Mouse (Mus musculus) T-cell, adult 2 months (primary cell): ENCODE results near the gene Olfr799.

Experiments
- DNase-seq: peaks from one replicate; pipeline ENCODE4 v3.0.0; 2022; ENCODE audit warnings: low spot score

The Olfr799 gene

GRCm38 (mm10) chr10:129637184-129637583 lies at the start of gene Olfr799:
Gene Olfr799, plus strand, starts transcription at chr10:129637484.
- no peak for DNase-seq

DNA sequence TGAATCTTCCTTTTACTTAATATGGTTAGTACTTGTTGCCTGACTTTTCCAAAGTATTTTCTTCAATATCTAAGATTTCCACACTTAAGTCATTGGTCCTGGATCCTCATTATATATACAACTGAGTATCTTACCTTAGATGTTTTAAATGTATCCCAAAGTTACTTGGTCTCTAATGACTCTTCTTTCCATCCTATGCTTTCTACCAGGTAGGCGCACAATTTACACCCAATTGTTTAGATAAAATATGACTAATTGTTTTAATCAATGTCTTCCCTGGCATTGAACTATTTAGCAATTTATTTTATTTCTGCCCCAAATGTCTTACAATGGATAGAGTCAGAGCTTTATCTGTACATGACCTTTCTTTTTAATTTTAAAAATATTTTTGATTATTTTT lies 24.8 kb upstream of the Olfr799 start, which contains the start of gene Olfr796:
TSS of gene Olfr796 (minus strand) at position 101 of the 400 bp plus-strand sequence.
- no peak for DNase-seq

GRCm38 (mm10) chr10:129621724-129622123 lies 15.6 kb upstream of the Olfr799 start:
- DNase-seq, result no peak

DNA sequence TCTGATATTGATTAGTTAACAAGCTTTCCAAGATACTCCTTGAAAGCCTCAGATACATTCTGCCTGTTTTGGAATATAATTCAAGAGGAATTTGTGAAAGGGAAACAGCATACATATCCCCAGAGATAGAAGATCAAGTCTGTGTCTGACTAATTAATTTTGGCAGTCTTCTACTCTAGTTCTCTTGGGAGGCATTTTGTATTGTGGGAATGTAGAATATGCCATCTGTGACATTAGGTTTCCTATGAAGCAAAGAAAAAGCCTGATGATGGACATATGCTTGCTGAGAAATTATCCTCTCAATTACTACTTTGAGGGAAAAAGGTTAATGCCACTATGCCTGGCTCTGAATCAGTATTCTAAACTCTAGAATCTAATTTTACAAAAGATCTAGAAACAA lies 14.0 kb upstream of the Olfr799 start:
- DNase-seq, result no peak

GRCm38 (mm10) chr10:129627834-129628233 lies 9.4 kb upstream of the Olfr799 start, which contains the start of gene Olfr798:
Gene Olfr798, minus strand, starts transcription at chr10:129627934.
- DNase-seq, result no peak

- DNase-seq, result no peak
Measured at GRCm38 (mm10) chr10:129651763-129652162, 14.5 kb downstream of the Olfr799 start.

DNA sequence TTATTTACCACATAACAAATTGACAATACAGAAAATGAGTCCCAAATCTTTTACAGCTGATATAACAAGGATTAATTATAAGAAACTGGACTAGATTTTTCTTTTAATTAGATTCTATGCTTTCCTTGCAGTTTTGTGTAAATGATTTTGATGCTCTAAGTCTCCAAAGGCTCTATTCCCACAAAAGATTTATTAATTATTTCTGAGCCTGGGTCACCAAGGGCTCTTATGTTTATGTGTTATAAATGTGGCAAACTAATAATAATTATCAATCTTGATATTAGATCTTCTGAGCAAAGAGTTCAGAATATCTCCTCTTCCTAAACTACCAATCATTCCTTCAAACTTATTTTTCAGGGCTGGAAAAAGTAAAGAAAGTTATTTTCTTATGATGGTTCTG lies 20.1 kb downstream of the Olfr799 start, which contains the start of gene Olfr800:
TSS of gene Olfr800 (plus strand) at position 301 of the 400 bp plus-strand sequence.
- DNase-seq, result no peak

GRCm38 (mm10) chr10:129673765-129674164 lies 36.5 kb downstream of the Olfr799 start, which contains the start of gene Olfr801:
Gene Olfr801, minus strand, starts transcription at chr10:129673865.
- DNase-seq, result no peak

GRCm38 (mm10) chr10:129688069-129688468 lies 50.8 kb downstream of the Olfr799 start, which contains the start of gene Olfr802:
Gene Olfr802, minus strand, starts transcription at chr10:129688169.
- no peak for DNase-seq

GRCm38 (mm10) chr10:129694186-129694585 lies 56.9 kb downstream of the Olfr799 start, which contains the start of gene Olfr803:
Gene Olfr803, minus strand, starts transcription at chr10:129694286.
- DNase-seq, result no peak
